ENCODE assay signal across 24 mouse cellular contexts in the genomic region with DNA sequence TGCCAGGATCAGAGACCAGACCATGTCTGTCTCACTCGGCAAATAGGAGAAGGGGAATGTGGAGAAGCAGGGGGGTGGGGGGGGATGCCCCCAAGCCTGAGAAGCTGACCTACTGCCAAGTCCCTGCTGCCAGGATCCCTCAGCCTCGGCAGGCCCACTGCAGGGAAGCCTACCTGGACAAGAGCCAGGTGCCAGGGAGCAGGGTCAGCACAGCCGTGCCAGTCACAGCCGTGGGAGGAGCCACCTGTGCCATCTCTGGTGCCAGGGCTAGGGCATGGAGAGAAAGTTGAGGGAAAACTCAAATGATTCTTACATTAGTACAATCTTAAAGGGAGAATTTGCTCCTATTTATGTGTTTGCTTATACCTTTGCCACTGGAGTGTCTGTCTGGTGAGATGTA. TPM values are rescaled to one million over a fixed set of nuclear protein-coding genes. Genes with fewer than 3 reads are reported as not detected.
DNase-seq lines count a peak whose midpoint lies in the region; ATAC-seq and TF ChIP-seq lines count a peak whose summit lies in the region.
"Had no signal": no experiment of that assay in that cellular context is flagged by ENCODE, and none has a peak within 500 bp of the region (broad histone marks: within the 10 kb centered on the region; RNA-seq: fewer than 3 reads in every experiment).

No protein-coding gene starts in this region.

- no peak for DNase-seq in hindbrain, postnatal 0 days (ENCODE audit: low spot score)
- no peak for DNase-seq in hindbrain, embryonic 11.5 days (ENCODE audit: low spot score)
- no peak for DNase-seq in stomach, postnatal 0 days (ENCODE audit: low spot score)
- DNase-seq in cerebellum, postnatal 10 days = peak; percentile 73 to 88
- DNase-seq in gastrocnemius, postnatal 25 days = no peak
- no peak for DNase-seq in natural killer cell, adult 2 months (ENCODE audit: low spot score in 2 of 2)
- DNase-seq: adrenal gland, postnatal 25 days; gastrocnemius, postnatal 36 days; kidney, adult 8-10 months; kidney, postnatal 4 days; layer of hippocampus, postnatal 36 days; liver, embryonic 13.5 days had no signal

- H3K27ac ChIP-seq in hindbrain, postnatal 0 days = no peak overlapping the region
- H3K27ac ChIP-seq in hindbrain, embryonic 11.5 days (ENCODE audit: low read depth, low read length) = no peak overlapping the region
- H3K27ac ChIP-seq in stomach, embryonic 15.5 days = no peak overlapping the region
- no peak overlapping the region for H3K27ac ChIP-seq in stomach, postnatal 0 days (replicated peaks)
- H3K27ac ChIP-seq: liver, embryonic 13.5 days; lung, embryonic 15.5 days; macrophage had no signal

- H3K4me3 ChIP-seq in hindbrain, postnatal 0 days (ENCODE audit: low read length) = no peak overlapping the region
- no peak overlapping the region for H3K4me3 ChIP-seq in hindbrain, embryonic 11.5 days (ENCODE audit: low read depth, low read length)
- H3K4me3 ChIP-seq in stomach, embryonic 15.5 days (replicated peaks) = no peak overlapping the region
- H3K4me3 ChIP-seq in stomach, postnatal 0 days (ENCODE audit: low read depth, low read length) = no peak overlapping the region
- H3K4me3 ChIP-seq: liver, embryonic 13.5 days; lung, embryonic 15.5 days had no signal

- H3K27me3 ChIP-seq in hindbrain, postnatal 0 days (ENCODE audit: insufficient read depth, low read length) = no peaks in the 10 kb centered on the region
- peaks cover 46% of the 10 kb centered on the region for H3K27me3 ChIP-seq in hindbrain, embryonic 11.5 days (ENCODE audit: control insufficient read depth, insufficient read depth, low read length)
- H3K27me3 ChIP-seq in stomach, embryonic 15.5 days (replicated peaks) = peaks cover 55% of the 10 kb centered on the region
- peaks cover 5% of the 10 kb centered on the region; the same call in 1 of the 2 replicates for H3K27me3 ChIP-seq in stomach, postnatal 0 days (ENCODE audit: control insufficient read depth, insufficient read depth, low read length)

- H3K4me2 ChIP-seq in hindbrain, postnatal 0 days (ENCODE audit: low read depth, low read length) = peak overlapping the region; percentile 73
- no peak overlapping the region for H3K4me2 ChIP-seq in hindbrain, embryonic 11.5 days (replicated peaks; ENCODE audit: low read depth, low read length)
- 0 out of 2 replicates have a peak overlapping the region, but pooled peaks have one; percentile 1 for H3K4me2 ChIP-seq in stomach, embryonic 15.5 days
- no peak overlapping the region for H3K4me2 ChIP-seq in stomach, postnatal 0 days (replicated peaks; ENCODE audit: low read depth)
- H3K4me2 ChIP-seq: liver, embryonic 13.5 days; lung, embryonic 15.5 days had no signal

- no peaks in the 10 kb centered on the region for H3K9me3 ChIP-seq in hindbrain, postnatal 0 days (ENCODE audit: low read length)
- no peaks in the 10 kb centered on the region for H3K9me3 ChIP-seq in hindbrain, embryonic 11.5 days (ENCODE audit: control insufficient read depth, low read length)
- no peaks in the 10 kb centered on the region for H3K9me3 ChIP-seq in stomach, embryonic 15.5 days
- no peaks in the 10 kb centered on the region for H3K9me3 ChIP-seq in stomach, postnatal 0 days (ENCODE audit: control insufficient read depth, low read length)
- H3K9me3 ChIP-seq: liver, embryonic 13.5 days; lung, embryonic 15.5 days had no signal

- 0 out of 2 replicates have a peak overlapping the region, but pooled peaks have one; percentile 5 for H3K9ac ChIP-seq in hindbrain, postnatal 0 days (replicated peaks; ENCODE audit: low read length)
- no peak overlapping the region for H3K9ac ChIP-seq in hindbrain, embryonic 11.5 days (ENCODE audit: low read depth, low read length)
- H3K9ac ChIP-seq in stomach, embryonic 15.5 days = no peak overlapping the region
- no peak overlapping the region for H3K9ac ChIP-seq in stomach, postnatal 0 days (ENCODE audit: low read length)
- H3K9ac ChIP-seq: liver, embryonic 13.5 days; lung, embryonic 15.5 days had no signal

- ATAC-seq in hindbrain, postnatal 0 days = no peak
- no peak for ATAC-seq in hindbrain, embryonic 11.5 days (ENCODE audit: low FRiP score)
- ATAC-seq in stomach, embryonic 15.5 days (ENCODE audit: insufficient read depth, low FRiP score, low read depth) = no peak
- ATAC-seq in stomach, postnatal 0 days (ENCODE audit: low FRiP score, low TSS enrichment) = no peak
- ATAC-seq: activated CD4-positive, CD25-positive, alpha-beta regulatory T cell, adult 4 months; inflammation-experienced regulatory T-cells, adult 6 months; Patski had no signal

- TF ChIP-seq CTCF in hindbrain, postnatal 0 days (IDR thresholded peaks at IDR 0.05; ENCODE audit: low read depth) = no peak
- TF ChIP-seq CTCF in stomach, postnatal 0 days (IDR thresholded peaks at IDR 0.05; ENCODE audit: low read depth) = no peak

- 13% methylated on average over 4 of the region's 4 CpGs for WGBS in hindbrain, postnatal 0 days
- WGBS in hindbrain, embryonic 11.5 days = 76% methylated on average over 4 of the region's 4 CpGs
- WGBS in stomach, embryonic 15.5 days = 63% methylated on average over 4 of the region's 4 CpGs
- WGBS in stomach, postnatal 0 days = 59% methylated on average over 4 of the region's 4 CpGs

- H3K4me1 ChIP-seq in hindbrain, postnatal 0 days (ENCODE audit: insufficient read depth, low read length) = peaks cover 8% of the 10 kb centered on the region; the same call in 1 of the 2 replicates
- H3K4me1 ChIP-seq in hindbrain, embryonic 11.5 days (replicated peaks; ENCODE audit: control insufficient read depth, insufficient read depth, low read length) = peaks cover 2% of the 10 kb centered on the region; the same call in 1 of the 2 replicates
- peaks cover 17% of the 10 kb centered on the region; the same call in 1 of the 2 replicates for H3K4me1 ChIP-seq in stomach, embryonic 15.5 days
- H3K4me1 ChIP-seq in stomach, postnatal 0 days (replicated peaks; ENCODE audit: control insufficient read depth, insufficient read depth) = no peaks in the 10 kb centered on the region

- no peaks in the 10 kb centered on the region for H3K36me3 ChIP-seq in hindbrain, postnatal 0 days (ENCODE audit: insufficient read depth, low read length)
- H3K36me3 ChIP-seq in hindbrain, embryonic 11.5 days (ENCODE audit: control insufficient read depth, insufficient read depth, low read length) = no peaks in the 10 kb centered on the region
- H3K36me3 ChIP-seq in stomach, embryonic 15.5 days = no peaks in the 10 kb centered on the region
- no peaks in the 10 kb centered on the region for H3K36me3 ChIP-seq in stomach, postnatal 0 days (ENCODE audit: control insufficient read depth, insufficient read depth, low read length)
- H3K36me3 ChIP-seq: liver, embryonic 13.5 days; lung, embryonic 15.5 days had no signal

- no peak for TF ChIP-seq EP300 in stomach, postnatal 0 days (optimal IDR thresholded peaks at IDR 0.05)

RNA-seq across cellular contexts. Expression of a gene that starts 2.3 kb away (rescaled TPM):
- 226 and 245 TPM in 2 replicates for total RNA-seq in hindbrain, postnatal 0 days (2014; rRNA removed)
- 59.9 and 68.5 TPM in 2 replicates for polyA plus RNA-seq in hindbrain, postnatal 0 days (2015; fragmentation: Nextera tagmentation; extraction: Ambion mirVana)
- 1.5 and 1.7 TPM in 2 replicates for polyA plus RNA-seq in hindbrain, embryonic 11.5 days (2014; fragmentation: Nextera tagmentation; extraction: Ambion mirVana)
- 4.5 and 4.8 TPM in 2 replicates for polyA plus RNA-seq in stomach, embryonic 15.5 days (2015; fragmentation: Nextera tagmentation; extraction: Ambion mirVana)
- 2.0 and 2.5 TPM in 2 replicates for polyA plus RNA-seq in stomach, postnatal 0 days (2015; fragmentation: Nextera tagmentation; extraction: Ambion mirVana)
- 1 to 10 TPM in 1 of 2 experiments, under 1 TPM in 1; 0.72 to 1.0 TPM for total RNA-seq in gastrocnemius, postnatal 25 days (2021)
- total RNA-seq: monocyte, adult 5-6 weeks had no signal

RNA-seq across cellular contexts. Expression of a gene that starts 24.7 kb away (rescaled TPM):
- 42.7 and 50.3 TPM in 2 replicates for total RNA-seq in hindbrain, postnatal 0 days (2014; rRNA removed)
- polyA plus RNA-seq in hindbrain, postnatal 0 days (2015; fragmentation: Nextera tagmentation; extraction: Ambion mirVana) = 54.0 and 56.7 TPM in 2 replicates
- polyA plus RNA-seq in hindbrain, embryonic 11.5 days (2014; fragmentation: Nextera tagmentation; extraction: Ambion mirVana) = 61.8 and 71.9 TPM in 2 replicates
- 44.4 and 50.4 TPM in 2 replicates for polyA plus RNA-seq in stomach, embryonic 15.5 days (2015; fragmentation: Nextera tagmentation; extraction: Ambion mirVana)
- polyA plus RNA-seq in stomach, postnatal 0 days (2015; fragmentation: Nextera tagmentation; extraction: Ambion mirVana) = 30.5 and 31.4 TPM in 2 replicates
- total RNA-seq in gastrocnemius, postnatal 25 days (2021) = 1 to 10 TPM; 5.9 to 6.1 TPM

RNA-seq across cellular contexts. Expression of a gene that starts 31.7 kb away (rescaled TPM):
- total RNA-seq in hindbrain, postnatal 0 days (2014; rRNA removed) = 5.4 and 12.6 TPM in 2 replicates
- 2.4 and 2.7 TPM in 2 replicates for polyA plus RNA-seq in hindbrain, postnatal 0 days (2015; fragmentation: Nextera tagmentation; extraction: Ambion mirVana)
- 0.26 TPM in 1 of 2 replicates, not detected in the other for polyA plus RNA-seq in hindbrain, embryonic 11.5 days (2014; fragmentation: Nextera tagmentation; extraction: Ambion mirVana)
- polyA plus RNA-seq in stomach, embryonic 15.5 days (2015; fragmentation: Nextera tagmentation; extraction: Ambion mirVana) = not detected in 2 replicates
- 0.81 TPM in 1 of 2 replicates, not detected in the other for polyA plus RNA-seq in stomach, postnatal 0 days (2015; fragmentation: Nextera tagmentation; extraction: Ambion mirVana)
- total RNA-seq in gastrocnemius, postnatal 25 days (2021) = under 1 TPM in 1 of 2 experiments, not detected in 1; 0.61 TPM
- total RNA-seq: monocyte, adult 5-6 weeks had no signal
- polyA plus RNA-seq: activated CD4-positive, CD25-positive, alpha-beta regulatory T cell, adult 4 months; C2C12; forebrain, embryonic 11.5 days; heart, postnatal 0 days; inflammation-experienced regulatory T-cells, adult 6 months; limb, embryonic 11.5 days; liver, embryonic 13.5 days; macrophage; testis, adult 2 months had no signal

RNA-seq across cellular contexts. Expression of a gene that starts 32.2 kb away (rescaled TPM):
- total RNA-seq in hindbrain, postnatal 0 days (2014; rRNA removed) = 92.4 and 107 TPM in 2 replicates
- polyA plus RNA-seq in hindbrain, postnatal 0 days (2015; fragmentation: Nextera tagmentation; extraction: Ambion mirVana) = 51.6 and 56.6 TPM in 2 replicates
- polyA plus RNA-seq in hindbrain, embryonic 11.5 days (2014; fragmentation: Nextera tagmentation; extraction: Ambion mirVana) = 10.8 and 14.4 TPM in 2 replicates
- 62.6 and 68.0 TPM in 2 replicates for polyA plus RNA-seq in stomach, embryonic 15.5 days (2015; fragmentation: Nextera tagmentation; extraction: Ambion mirVana)
- 33.3 and 34.8 TPM in 2 replicates for polyA plus RNA-seq in stomach, postnatal 0 days (2015; fragmentation: Nextera tagmentation; extraction: Ambion mirVana)
- 10 to 100 TPM; 12.5 to 14.6 TPM for total RNA-seq in gastrocnemius, postnatal 25 days (2021)

RNA-seq across cellular contexts. Expression of a gene that starts 60.0 kb away (rescaled TPM):
- 43.6 and 45.4 TPM in 2 replicates for total RNA-seq in hindbrain, postnatal 0 days (2014; rRNA removed)
- 4.5 and 5.5 TPM in 2 replicates for polyA plus RNA-seq in hindbrain, postnatal 0 days (2015; fragmentation: Nextera tagmentation; extraction: Ambion mirVana)
- polyA plus RNA-seq in hindbrain, embryonic 11.5 days (2014; fragmentation: Nextera tagmentation; extraction: Ambion mirVana) = 4.3 and 9.5 TPM in 2 replicates
- polyA plus RNA-seq in stomach, embryonic 15.5 days (2015; fragmentation: Nextera tagmentation; extraction: Ambion mirVana) = 4.9 and 5.1 TPM in 2 replicates
- polyA plus RNA-seq in stomach, postnatal 0 days (2015; fragmentation: Nextera tagmentation; extraction: Ambion mirVana) = 2.2 TPM in 2 replicates
- 10 to 100 TPM; 70.7 to 76.5 TPM for total RNA-seq in gastrocnemius, postnatal 25 days (2021)

Comparison
In these comparisons a context has a peak if more than half of its experiments do, and no peak if none do; other contexts are left out.
1. H3K4me2 ChIP-seq: peak in hindbrain, postnatal 0 days (single experiment) and stomach, embryonic 15.5 days (single experiment); none in hindbrain, embryonic 11.5 days (single experiment) and stomach, postnatal 0 days (single experiment).
2. RNA of a gene that starts 2.3 kb away (polyA plus RNA-seq): 59.9 to 68.5 TPM in hindbrain, postnatal 0 days; 4.5 to 4.8 TPM in stomach, embryonic 15.5 days, 2.0 to 2.5 TPM in stomach, postnatal 0 days and 1.5 to 1.7 TPM in hindbrain, embryonic 11.5 days; every median in the first group is over 10 times any median in the second.
3. DNase-seq: peak in cerebellum, postnatal 10 days (2 of 2); none in hindbrain, postnatal 0 days (single experiment), hindbrain, embryonic 11.5 days (single experiment), stomach, postnatal 0 days (single experiment), gastrocnemius, postnatal 25 days (single experiment) and natural killer cell, adult 2 months (0 of 2).